Comparison of ENCODE assay signal across 16 mouse cellular contexts in genomic region chr4:125637364-125637763, GRCm38 (mm10).
A peak's percentile ranks its signal among the peaks of the same experiment; 100 is the strongest.
DNase-seq lines count a peak whose midpoint lies in the region; ATAC-seq and TF ChIP-seq lines count a peak whose summit lies in the region.
"Had no signal": no experiment of that assay in that cellular context is flagged by ENCODE, and none has a peak within 500 bp of the region (broad histone marks: within the 10 kb centered on the region; RNA-seq: fewer than 3 reads in every experiment).

No protein-coding gene starts in this region.

- intact Hi-C loops in gastrocnemius, adult 2 months (cut with DNase I): no loop called here

- H3K27me3 ChIP-seq in hindbrain, embryonic 11.5 days (ENCODE audit: control insufficient read depth, insufficient read depth, low read length): no peaks in the 10 kb centered on the region
- no peaks in the 10 kb centered on the region for H3K27me3 ChIP-seq in hindbrain, embryonic 12.5 days
- peaks cover 4% of the 10 kb centered on the region; the same call in 1 of the 2 replicates for H3K27me3 ChIP-seq in midbrain, embryonic 13.5 days
- no peaks in the 10 kb centered on the region; the same call in 1 of the 2 replicates for H3K27me3 ChIP-seq in midbrain, embryonic 16.5 days (ENCODE audit: control insufficient read depth, insufficient read depth, low read depth, low read length)
- no peaks in the 10 kb centered on the region for H3K27me3 ChIP-seq in hindbrain, postnatal 0 days (ENCODE audit: insufficient read depth, low read length)

- no peaks in the 10 kb centered on the region; the same call in 1 of the 2 replicates for H3K4me1 ChIP-seq in hindbrain, embryonic 11.5 days (replicated peaks; ENCODE audit: control insufficient read depth, insufficient read depth, low read length)
- H3K4me1 ChIP-seq in hindbrain, embryonic 12.5 days: peaks cover 15% of the 10 kb centered on the region
- H3K4me1 ChIP-seq in midbrain, embryonic 13.5 days (replicated peaks): peaks cover 16% of the 10 kb centered on the region
- peaks cover 5% of the 10 kb centered on the region for H3K4me1 ChIP-seq in midbrain, embryonic 16.5 days (ENCODE audit: control insufficient read depth, insufficient read depth, low read length)
- peaks cover 11% of the 10 kb centered on the region; the same call in 1 of the 2 replicates for H3K4me1 ChIP-seq in hindbrain, postnatal 0 days (ENCODE audit: insufficient read depth, low read length)
- H3K4me1 ChIP-seq: embryonic facial prominence, embryonic 15.5 days had no signal

- H3K9me3 ChIP-seq in hindbrain, embryonic 11.5 days (ENCODE audit: control insufficient read depth, low read length): no peaks in the 10 kb centered on the region
- H3K9me3 ChIP-seq in hindbrain, embryonic 12.5 days (replicated peaks): no peaks in the 10 kb centered on the region
- H3K9me3 ChIP-seq in midbrain, embryonic 13.5 days: no peaks in the 10 kb centered on the region
- H3K9me3 ChIP-seq in midbrain, embryonic 16.5 days (replicated peaks; ENCODE audit: control insufficient read depth, low read length, poor library complexity, severe bottlenecking): no peaks in the 10 kb centered on the region
- H3K9me3 ChIP-seq in hindbrain, postnatal 0 days (ENCODE audit: low read length): no peaks in the 10 kb centered on the region
- H3K9me3 ChIP-seq: embryonic facial prominence, embryonic 15.5 days; forebrain, embryonic 10.5 days; hindbrain, embryonic 15.5 days had no signal

- H3K4me3 ChIP-seq in gastrocnemius, adult 2 months: no peak overlapping the region
- H3K4me3 ChIP-seq in hindbrain, embryonic 11.5 days (ENCODE audit: low read depth, low read length): no peak overlapping the region
- no peak overlapping the region for H3K4me3 ChIP-seq in hindbrain, embryonic 12.5 days
- H3K4me3 ChIP-seq in midbrain, embryonic 13.5 days (replicated peaks): no peak overlapping the region
- no peak overlapping the region for H3K4me3 ChIP-seq in midbrain, embryonic 16.5 days (ENCODE audit: low read depth, low read length)
- no peak overlapping the region for H3K4me3 ChIP-seq in hindbrain, postnatal 0 days (ENCODE audit: low read length)
- H3K4me3 ChIP-seq: embryonic facial prominence, embryonic 15.5 days; erythroblast, embryonic 14.5 days; forebrain, embryonic 10.5 days; heart, adult 2 months; hindbrain, embryonic 15.5 days had no signal

- TF ChIP-seq CTCF in gastrocnemius, adult 2 months (IDR thresholded peaks at IDR 0.05): no peak
- TF ChIP-seq CTCF in hindbrain, postnatal 0 days (IDR thresholded peaks at IDR 0.05; ENCODE audit: low read depth): no peak

- H3K9ac ChIP-seq in hindbrain, embryonic 11.5 days (ENCODE audit: low read depth, low read length): no peak overlapping the region
- no peak overlapping the region for H3K9ac ChIP-seq in hindbrain, embryonic 12.5 days
- no peak overlapping the region for H3K9ac ChIP-seq in midbrain, embryonic 13.5 days (replicated peaks)
- H3K9ac ChIP-seq in midbrain, embryonic 16.5 days (ENCODE audit: low read depth, low read length): no peak overlapping the region
- no peak overlapping the region for H3K9ac ChIP-seq in hindbrain, postnatal 0 days (replicated peaks; ENCODE audit: low read length)
- H3K9ac ChIP-seq: embryonic facial prominence, embryonic 15.5 days; hindbrain, embryonic 15.5 days had no signal

- WGBS in hindbrain, embryonic 11.5 days: 83% methylated on average over 13 of the region's 13 CpGs
- WGBS in hindbrain, embryonic 12.5 days: 75% methylated on average over 13 of the region's 13 CpGs
- 73% methylated on average over 13 of the region's 13 CpGs for WGBS in midbrain, embryonic 13.5 days
- WGBS in midbrain, embryonic 16.5 days: 68% methylated on average over 13 of the region's 13 CpGs
- 56% methylated on average over 13 of the region's 13 CpGs for WGBS in hindbrain, postnatal 0 days

- no peak for ATAC-seq in hindbrain, embryonic 11.5 days (ENCODE audit: low FRiP score)
- ATAC-seq in hindbrain, embryonic 12.5 days (ENCODE audit: low FRiP score): no peak
- ATAC-seq in midbrain, embryonic 13.5 days: no peak
- no peak for ATAC-seq in midbrain, embryonic 16.5 days
- ATAC-seq in hindbrain, postnatal 0 days: no peak
- ATAC-seq: forebrain, embryonic 14.5 days had no signal

- H3K36me3 ChIP-seq in hindbrain, embryonic 11.5 days (ENCODE audit: control insufficient read depth, insufficient read depth, low read length): no peaks in the 10 kb centered on the region
- H3K36me3 ChIP-seq in hindbrain, embryonic 12.5 days: no peaks in the 10 kb centered on the region
- H3K36me3 ChIP-seq in midbrain, embryonic 13.5 days: no peaks in the 10 kb centered on the region
- H3K36me3 ChIP-seq in midbrain, embryonic 16.5 days (ENCODE audit: control insufficient read depth, insufficient read depth, low read length): no peaks in the 10 kb centered on the region
- H3K36me3 ChIP-seq in hindbrain, postnatal 0 days (ENCODE audit: insufficient read depth, low read length): no peaks in the 10 kb centered on the region
- H3K36me3 ChIP-seq: embryonic facial prominence, embryonic 15.5 days; forebrain, embryonic 10.5 days; hindbrain, embryonic 15.5 days had no signal

- DNase-seq in gastrocnemius, adult 2 months: no peak
- no peak for DNase-seq in gastrocnemius, postnatal 4 days (ENCODE audit: low spot score in 2 of 2)
- DNase-seq in hindbrain, embryonic 11.5 days (ENCODE audit: low spot score): no peak
- no peak for DNase-seq in hindbrain, postnatal 0 days (ENCODE audit: low spot score)
- no peak for DNase-seq in layer of hippocampus, adult 9-10 months (ENCODE audit: low spot score)
- DNase-seq: embryo, embryonic 11 days; gastrocnemius, postnatal 36 days had no signal

- no peak overlapping the region for H3K4me2 ChIP-seq in hindbrain, embryonic 11.5 days (replicated peaks; ENCODE audit: low read depth, low read length)
- no peak overlapping the region for H3K4me2 ChIP-seq in hindbrain, embryonic 12.5 days (replicated peaks)
- no peak overlapping the region for H3K4me2 ChIP-seq in midbrain, embryonic 13.5 days (replicated peaks)
- no peak overlapping the region for H3K4me2 ChIP-seq in midbrain, embryonic 16.5 days (ENCODE audit: low read length)
- no peak overlapping the region for H3K4me2 ChIP-seq in hindbrain, postnatal 0 days (ENCODE audit: low read depth, low read length)
- H3K4me2 ChIP-seq: embryonic facial prominence, embryonic 15.5 days; hindbrain, embryonic 15.5 days had no signal

- H3K27ac ChIP-seq in gastrocnemius, adult 2 months: 0 out of 2 replicates have a peak overlapping the region, but pooled peaks have one; percentile 16
- 0 out of 2 replicates have a peak overlapping the region, but pooled peaks have one; percentile 10 for H3K27ac ChIP-seq in hindbrain, embryonic 11.5 days (ENCODE audit: low read depth, low read length)
- no peak overlapping the region for H3K27ac ChIP-seq in hindbrain, embryonic 12.5 days
- peak overlapping the region; percentile 36; the same call in 1 of the 2 replicates for H3K27ac ChIP-seq in midbrain, embryonic 13.5 days
- no peak overlapping the region for H3K27ac ChIP-seq in midbrain, embryonic 16.5 days (ENCODE audit: low read length)
- H3K27ac ChIP-seq in hindbrain, postnatal 0 days: 0 out of 2 replicates have a peak overlapping the region, but pooled peaks have one; percentile 36
- H3K27ac ChIP-seq: embryonic facial prominence, embryonic 15.5 days; forebrain, embryonic 10.5 days; heart, adult 2 months; hindbrain, embryonic 15.5 days had no signal

Comparison
In these comparisons a context has a peak if more than half of its experiments do, and no peak if none do; other contexts are left out.
1. H3K27ac ChIP-seq: peak in gastrocnemius, adult 2 months (single experiment), hindbrain, embryonic 11.5 days (single experiment), midbrain, embryonic 13.5 days (single experiment) and hindbrain, postnatal 0 days (single experiment); none in hindbrain, embryonic 12.5 days (single experiment) and midbrain, embryonic 16.5 days (single experiment).